ENCODE assay signal across 23 mouse cellular contexts in genomic region chr1:131364432-131364831, GRCm38 (mm10).
"Had no signal": no experiment of that assay in that cellular context is flagged by ENCODE, and none has a peak within 500 bp of the region (broad histone marks: within the 10 kb centered on the region; RNA-seq: fewer than 3 reads in every experiment).

No protein-coding gene starts in this region.

- ATAC-seq: hindbrain, embryonic 16.5 days; inflammation-experienced regulatory T-cells, adult 6 months; intestine, embryonic 15.5 days; intestine, postnatal 0 days; liver, embryonic 12.5 days had no signal

- H3K4me3 ChIP-seq: heart, embryonic 10.5 days; heart, embryonic 12.5 days; hindbrain, embryonic 10.5 days; hindbrain, embryonic 12.5 days; intestine, embryonic 15.5 days; limb, embryonic 13.5 days; limb, embryonic 15.5 days; liver, embryonic 12.5 days had no signal

- H3K9me3 ChIP-seq: heart, embryonic 10.5 days; heart, embryonic 12.5 days; hindbrain, embryonic 10.5 days; hindbrain, embryonic 12.5 days; intestine, embryonic 15.5 days; limb, embryonic 13.5 days; limb, embryonic 15.5 days; liver, embryonic 12.5 days had no signal

- H3K36me3 ChIP-seq: intestine, embryonic 15.5 days had no signal

- H3K4me2 ChIP-seq: heart, embryonic 12.5 days; hindbrain, embryonic 12.5 days; hindbrain, embryonic 14.5 days; intestine, embryonic 15.5 days; limb, embryonic 13.5 days; limb, embryonic 15.5 days; liver, embryonic 12.5 days had no signal

- H3K27ac ChIP-seq: heart, embryonic 10.5 days; hindbrain, embryonic 10.5 days; hindbrain, embryonic 12.5 days; hindbrain, embryonic 14.5 days; intestine, embryonic 15.5 days; limb, embryonic 13.5 days; limb, embryonic 15.5 days; liver, embryonic 12.5 days had no signal

- H3K4me1 ChIP-seq: hindbrain, embryonic 10.5 days; hindbrain, embryonic 12.5 days; intestine, embryonic 15.5 days; limb, embryonic 13.5 days; limb, embryonic 15.5 days had no signal

- DNase-seq: gastrocnemius, postnatal 14 days; heart, postnatal 10 days; heart, postnatal 4 days; kidney, adult 18-20 months; kidney, adult 8-10 months; kidney, postnatal 10 days; kidney, postnatal 25 days; kidney, postnatal 4 days; layer of hippocampus, adult 9-11 months; layer of hippocampus, postnatal 36 days; left cerebral cortex, postnatal 4 days had no signal

- H3K9ac ChIP-seq: heart, embryonic 12.5 days; hindbrain, embryonic 12.5 days; hindbrain, embryonic 14.5 days; intestine, embryonic 15.5 days; limb, embryonic 13.5 days; limb, embryonic 15.5 days; liver, embryonic 12.5 days had no signal

- H3K27me3 ChIP-seq: heart, embryonic 12.5 days; hindbrain, embryonic 12.5 days; intestine, embryonic 15.5 days; limb, embryonic 13.5 days; limb, embryonic 15.5 days; liver, embryonic 12.5 days had no signal
